Mouse (Mus musculus) bone marrow macrophage, adult 2 months (primary cell): ENCODE results near the gene Itih5. TPM values are rescaled to one million over a fixed set of nuclear protein-coding genes. Genes with fewer than 3 reads are reported as not detected.

Experiments
- H3K27ac ChIP-seq: 2 replicates; pipeline ENCODE4 v1.5.1; 2012; ENCODE audit warnings: low read depth, low read length; ENCODE audit not compliant: insufficient read depth
- H3K4me1 ChIP-seq: 2 replicates; pipeline ENCODE4 v1.6.1; 2012; ENCODE audit warnings: low read length; ENCODE audit not compliant: control insufficient read depth, insufficient read depth
- H3K4me3 ChIP-seq: 2 replicates; pipeline ENCODE4 v1.5.1; 2012; ENCODE audit warnings: mild to moderate bottlenecking, low read length, moderate library complexity; ENCODE audit not compliant: insufficient read depth
- CTCF ChIP-seq: IDR thresholded peaks from 2 replicates; pipeline ENCODE4 v1.5.1; 2012; ENCODE audit warnings: low read depth, mild to moderate bottlenecking, low read length, moderate library complexity
- POLR2A ChIP-seq: IDR thresholded peaks from 2 replicates; pipeline ENCODE4 v1.6.1; 2012; ENCODE audit warnings: mild to moderate bottlenecking, low read depth, low read length, borderline replicate concordance
- polyA plus RNA-seq: library from polyadenylated mRNA; stranded (reverse); fragments of >200 nt; gene quantifications from 2 replicates; pipeline ENCODE4 v1.2.4, GENCODE M21; 2012; ENCODE audit not compliant: missing spikeins, insufficient read depth, insufficient read length

The Itih5 gene
- polyA plus RNA-seq, 1 experiment = not detected

GRCm38 (mm10) chr2:10166635-10167034 lies 13.3 kb downstream of the Itih5 start:
- Histone ChIP-seq H3K27ac (no peak overlapping the region), H3K4me3 (no peak overlapping the region), H3K4me1 (no peaks in the 10 kb centered on the region)
- TF ChIP-seq CTCF (no peak), POLR2A (no peak)

GRCm38 (mm10) chr2:10167283-10167682 lies 13.9 kb downstream of the Itih5 start:
- Histone ChIP-seq H3K27ac (no peak overlapping the region), H3K4me3 (no peak overlapping the region), H3K4me1 (no peaks in the 10 kb centered on the region)
- TF ChIP-seq POLR2A = no peak
- TF ChIP-seq CTCF = no peak

- TF ChIP-seq CTCF = no peak
- no peak for TF ChIP-seq POLR2A
- no peak overlapping the region for H3K27ac ChIP-seq
- H3K4me3 ChIP-seq = no peak overlapping the region
- H3K4me1 ChIP-seq = no peaks in the 10 kb centered on the region
Measured at GRCm38 (mm10) chr2:10168016-10168415, 14.6 kb downstream of the Itih5 start.

- H3K4me1 ChIP-seq = no peaks in the 10 kb centered on the region
- no peak overlapping the region for H3K27ac ChIP-seq
- no peak for TF ChIP-seq POLR2A
- TF ChIP-seq CTCF = no peak
- H3K4me3 ChIP-seq = no peak overlapping the region
Measured at GRCm38 (mm10) chr2:10169991-10170390, 16.6 kb downstream of the Itih5 start.

GRCm38 (mm10) chr2:10193553-10193952 lies 40.2 kb downstream of the Itih5 start:
- Histone ChIP-seq H3K4me3 (no peak overlapping the region), H3K27ac (no peak overlapping the region), H3K4me1 (no peaks in the 10 kb centered on the region)
- TF ChIP-seq POLR2A = no peak
- no peak for TF ChIP-seq CTCF

GRCm38 (mm10) chr2:10195162-10195561 lies 41.8 kb downstream of the Itih5 start:
- H3K27ac ChIP-seq = no peak overlapping the region
- H3K4me3 ChIP-seq = no peak overlapping the region

GRCm38 (mm10) chr2:10199326-10199725 lies 46.0 kb downstream of the Itih5 start:
- Histone ChIP-seq H3K4me3 (no peak overlapping the region), H3K4me1 (no peaks in the 10 kb centered on the region), H3K27ac (no peak overlapping the region)
- TF ChIP-seq POLR2A (no peak), CTCF (no peak)

More at GRCm38 (mm10) chr2:10195162-10195561, 41.8 kb downstream of the Itih5 start:
- H3K4me1 ChIP-seq = no peaks in the 10 kb centered on the region
- TF ChIP-seq POLR2A (no peak), CTCF (no peak)

- Histone ChIP-seq H3K27ac (no peak overlapping the region), H3K4me1 (no peaks in the 10 kb centered on the region), H3K4me3 (no peak overlapping the region)
- TF ChIP-seq POLR2A = no peak
- TF ChIP-seq CTCF = no peak
Measured at GRCm38 (mm10) chr2:10200736-10201285, 47.4 kb downstream of the Itih5 start.

GRCm38 (mm10) chr2:10204301-10204700 lies 50.9 kb downstream of the Itih5 start:
- Histone ChIP-seq H3K4me3 (no peak overlapping the region), H3K27ac (no peak overlapping the region), H3K4me1 (no peaks in the 10 kb centered on the region)
- TF ChIP-seq POLR2A (no peak), CTCF (no peak)

GRCm38 (mm10) chr2:10213468-10213867 lies 60.1 kb downstream of the Itih5 start:
- no peaks in the 10 kb centered on the region for H3K4me1 ChIP-seq
- no peak overlapping the region for H3K4me3 ChIP-seq
- TF ChIP-seq CTCF = no peak
- TF ChIP-seq POLR2A = no peak
- no peak overlapping the region for H3K27ac ChIP-seq
